11 mouse cellular contexts compared by ENCODE assay signal in genomic region chr2:78480036-78480435, GRCm38 (mm10).
DNase-seq lines count a peak whose midpoint lies in the region.
"Had no signal": no experiment of that assay in that cellular context is flagged by ENCODE, and none has a peak within 500 bp of the region (broad histone marks: within the 10 kb centered on the region; RNA-seq: fewer than 3 reads in every experiment).

No protein-coding gene starts in this region.

- intact Hi-C loops in left cerebral cortex, postnatal 14 days (cut with DNase I) = no loop called here

- peak; percentile 4 for DNase-seq in embryo, embryonic 10 days (ENCODE audit: low spot score)
- no peak for DNase-seq in embryo, embryonic 9.5 days (ENCODE audit: extremely low spot score)
- peak; percentile 4 for DNase-seq in left cerebral cortex, adult 11 months (ENCODE audit: low spot score)
- no peak for DNase-seq in left cerebral cortex, postnatal 14 days (ENCODE audit: low spot score in 2 of 2)
- peak; percentile 6 for DNase-seq in right cerebral cortex, postnatal 25 days
- DNase-seq in right cerebral cortex, postnatal 14 days = no peak
- DNase-seq in telencephalon, adult 2 months (ENCODE audit: low read depth, low spot score) = peak; percentile 24
- no peak for DNase-seq in adrenal gland, adult 2 months
- DNase-seq: gastrocnemius, postnatal 14 days; heart, adult 2 months; thymus, adult 18-20 months had no signal

Comparison
In these comparisons a context has a peak if more than half of its experiments do, and no peak if none do; other contexts are left out.
1. DNase-seq: peak in embryo, embryonic 10 days (single experiment), left cerebral cortex, adult 11 months (single experiment), right cerebral cortex, postnatal 25 days (single experiment) and telencephalon, adult 2 months (single experiment); none in embryo, embryonic 9.5 days (single experiment), left cerebral cortex, postnatal 14 days (0 of 2), right cerebral cortex, postnatal 14 days (single experiment) and adrenal gland, adult 2 months (single experiment).